Mouse (Mus musculus) v-Abl transformed pro-B cells (cell line): ENCODE results near the gene Gm12394.
"Not testable (repeated sequence)": the region's sequence is repeated elsewhere in the genome, so short reads cannot be mapped to it uniquely, and the experiment has no call there.

ENCODE experiments used
- in situ Hi-C, 2 experiments: fragments of 400-800 bp; cut with MboI; formaldehyde crosslinking; loops; one replicate each; pipeline ENCODE4 v1.15.1; 2025; ENCODE audit not compliant: unreplicated experiment in 2 of 2

Gm12394 gene

GRCm38 (mm10) chr4:42863487-42863886 is 6.9 kb upstream of the Gm12394 start:
- in situ Hi-C loops: not testable (repeated sequence)

- in situ Hi-C loops: not testable (repeated sequence)
These were observed 3.9 kb upstream of the Gm12394 start for GRCm38 (mm10) chr4:42860483-42860882.

- in situ Hi-C loops: not testable (repeated sequence)
These were observed 2.8 kb downstream of the Gm12394 start, which contains the start of gene Fam205a1 for GRCm38 (mm10) chr4:42853788-42854187. Gene Fam205a1 (minus strand): TSS chr4:42853888.

GRCm38 (mm10) chr4:42773893-42774292 is 82.7 kb downstream of the Gm12394 start, which contains the start of gene Ccl21a:
Gene Ccl21a (minus strand): TSS chr4:42773993.
- in situ Hi-C loops: not testable (repeated sequence)

DNA sequence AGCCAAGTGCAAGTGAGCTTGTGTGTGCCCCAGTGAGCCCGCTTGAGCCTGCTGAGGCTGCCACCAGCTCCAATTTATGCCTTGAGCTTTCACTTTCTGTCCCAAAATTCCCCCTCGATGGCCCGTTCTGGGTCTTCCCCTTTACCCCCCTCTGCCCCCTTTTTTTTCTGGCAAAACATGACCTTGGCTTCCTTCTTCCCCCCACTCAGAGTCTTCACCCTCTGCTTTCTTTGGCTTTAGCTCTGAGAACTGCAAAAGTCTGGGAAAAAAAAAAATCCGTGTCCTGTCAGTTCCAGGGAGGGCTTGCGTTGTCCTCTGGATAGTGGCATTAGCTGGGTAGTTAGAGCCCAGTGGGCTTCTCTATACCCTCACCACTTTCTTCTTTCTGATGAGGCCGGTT is 100.1 kb downstream of the Gm12394 start, which contains the start of gene Ccl19:
TSS of gene Ccl19 (minus strand) at position 101 of the 400 bp plus-strand sequence.
- in situ Hi-C loops: not testable (repeated sequence)

DNA sequence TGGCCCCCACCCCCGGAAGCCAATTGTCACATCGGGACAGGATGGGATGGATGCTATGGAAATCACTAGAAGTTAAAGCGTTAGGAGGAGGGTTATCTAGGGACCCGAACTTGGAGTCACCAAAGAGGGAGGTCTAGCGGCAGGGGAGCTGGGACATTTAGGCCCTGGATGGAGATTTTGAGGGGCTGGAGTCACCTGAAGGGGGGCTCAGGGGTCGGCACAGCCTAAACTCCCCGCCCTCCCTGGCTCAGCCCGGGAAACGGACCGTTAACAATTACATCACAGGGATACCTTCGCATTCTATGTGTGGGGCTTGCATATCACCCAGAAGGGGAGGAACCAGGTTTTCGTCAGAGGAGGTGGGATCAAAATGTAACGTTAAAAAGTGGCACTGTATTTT is 121.3 kb downstream of the Gm12394 start, which contains the start of gene 4930578G10Rik:
TSS of gene 4930578G10Rik (plus strand) at position 301 of the 400 bp plus-strand sequence.
- in situ Hi-C loops: not testable (repeated sequence)
